Mouse (Mus musculus): ENCODE measurements around the gene Wdr70. TPM values are rescaled to one million over a fixed set of nuclear protein-coding genes. Genes with fewer than 3 reads are reported as not detected.

The Wdr70 gene
- polyA plus RNA-seq (2014; fragmentation: Nextera tagmentation; extraction: Ambion mirVana): 48.0 and 52.5 TPM in 2 replicates

DNA sequence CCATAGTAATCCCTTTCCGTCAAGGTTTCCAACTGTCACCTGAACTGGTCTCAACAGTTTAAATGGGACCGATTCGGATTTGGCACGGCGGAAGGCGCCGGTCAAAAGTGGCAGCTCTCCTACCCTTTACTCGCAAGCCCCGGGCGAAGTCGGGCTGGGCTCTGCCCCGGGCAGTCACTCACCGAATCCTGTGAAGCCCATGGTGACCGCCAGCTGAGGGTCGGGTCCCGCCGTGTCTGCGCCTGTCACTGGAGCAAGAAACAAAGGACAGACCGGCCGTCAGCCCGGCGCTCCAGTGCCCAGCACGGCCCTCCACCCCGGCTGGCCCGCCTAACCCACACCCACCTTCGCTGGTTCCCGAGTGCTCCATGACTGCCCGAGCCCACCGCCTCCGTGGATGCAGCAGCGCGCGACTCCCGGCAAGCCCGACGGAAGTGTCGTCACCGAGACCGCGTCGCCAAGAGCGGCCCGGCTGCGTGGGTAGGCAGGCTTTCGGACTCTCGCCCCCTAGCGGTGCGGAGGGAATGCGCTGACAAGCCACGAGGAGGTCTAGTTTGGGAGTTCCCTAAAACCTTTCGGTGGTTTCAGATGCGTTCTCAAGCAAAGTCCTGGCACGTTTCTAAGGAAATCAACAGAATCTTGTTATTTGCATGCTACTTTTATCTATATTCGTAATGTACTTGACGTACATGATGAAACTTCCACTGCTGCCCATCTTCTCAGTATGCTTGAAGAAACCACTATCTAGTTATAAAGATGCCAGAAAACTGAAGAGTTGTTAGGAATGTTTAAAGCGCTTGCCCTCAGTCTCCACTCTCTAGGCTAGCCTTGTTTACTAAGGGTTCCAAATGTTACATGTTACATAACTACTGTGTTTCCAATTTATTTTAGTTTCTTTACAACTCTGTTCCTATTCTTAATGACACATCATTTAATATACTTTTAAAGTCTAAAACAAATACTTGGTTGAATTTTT is at the start of gene Wdr70:
Gene Wdr70, minus strand, starts transcription at position 436 of the 976 bp plus-strand sequence.
- H3K9me3 ChIP-seq (ENCODE audit: control insufficient read depth, low read length): no peaks in the 10 kb centered on the region
- no peaks in the 10 kb centered on the region for H3K4me1 ChIP-seq (replicated peaks; ENCODE audit: control insufficient read depth, insufficient read depth, low read length)
- WGBS: 2% methylated on average over 56 of the region's 56 CpGs
- H3K4me2 ChIP-seq (ENCODE audit: low read length): peak within 1 kb of the TSS; percentile 71
- peak within 1 kb of the TSS; percentile 70 for H3K4me3 ChIP-seq (ENCODE audit: low read depth, low read length)
- H3K36me3 ChIP-seq (ENCODE audit: control insufficient read depth, insufficient read depth, low read length): peaks cover 20% of the 10 kb centered on the region; the same call in 1 of the 2 replicates
- DNase-seq (ENCODE audit: low spot score) (peak; percentile 100), ATAC-seq (replicated peaks; ENCODE audit: low FRiP score, low TSS enrichment, low read depth) (peak; percentile 94)
- no peaks in the 10 kb centered on the region for H3K27me3 ChIP-seq (replicated peaks; ENCODE audit: control insufficient read depth, insufficient read depth, low read length)
- H3K9ac ChIP-seq (ENCODE audit: low read length): peak within 1 kb of the TSS; percentile 73
- no peak within 1 kb of the TSS for H3K27ac ChIP-seq (ENCODE audit: low read depth)

DNA sequence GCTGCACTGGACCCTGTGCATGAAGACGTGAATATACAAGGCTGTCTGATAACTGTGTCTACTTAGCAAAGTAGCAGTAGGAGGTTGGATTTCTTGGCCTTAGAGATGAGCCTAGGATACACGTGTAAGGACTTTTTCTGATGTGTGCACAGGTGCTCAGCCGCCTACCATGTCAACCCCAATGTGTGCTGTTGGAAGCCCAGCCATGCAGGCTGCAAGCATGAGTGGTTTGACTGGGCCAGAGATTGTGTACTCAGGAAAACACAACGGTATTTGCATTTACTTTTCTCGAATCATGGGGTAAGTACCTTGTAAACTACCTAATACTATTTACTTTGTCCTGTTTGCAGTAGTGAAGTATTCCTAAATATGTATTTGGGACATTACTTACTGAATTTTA is 36.6 kb upstream of the Wdr70 start:
- DNase-seq (ENCODE audit: low spot score) (no peak), ATAC-seq (replicated peaks; ENCODE audit: low FRiP score, low TSS enrichment, low read depth) (no peak)
- H3K27ac ChIP-seq (ENCODE audit: low read depth): no peak overlapping the region

DNA sequence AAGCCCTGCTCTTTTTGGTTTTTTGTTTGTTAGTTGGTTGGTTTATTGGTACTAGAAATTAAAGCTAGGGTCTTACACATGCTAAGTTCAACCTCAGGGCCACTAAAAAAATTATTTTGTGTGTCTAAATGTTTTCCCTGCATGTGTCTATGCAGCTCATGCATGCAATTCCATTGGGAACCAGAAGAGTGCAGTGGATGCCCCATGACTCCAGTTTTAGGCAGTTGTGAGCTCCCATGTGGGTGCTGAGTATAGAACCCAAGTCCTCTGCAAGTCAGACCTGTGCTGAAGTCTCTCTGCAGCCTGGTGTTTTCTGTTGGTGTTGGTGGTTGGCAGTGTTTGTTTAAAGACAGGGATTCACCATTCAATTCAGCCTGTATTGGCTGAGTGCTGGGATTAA is 32.8 kb upstream of the Wdr70 start:
- H3K4me2 ChIP-seq (ENCODE audit: low read length): no peak overlapping the region
- peaks cover 97% of the 10 kb centered on the region for H3K36me3 ChIP-seq (ENCODE audit: control insufficient read depth, insufficient read depth, low read length)
- no peak overlapping the region for H3K27ac ChIP-seq (ENCODE audit: low read depth)
- no peaks in the 10 kb centered on the region for H3K9me3 ChIP-seq (ENCODE audit: control insufficient read depth, low read length)
- no peaks in the 10 kb centered on the region for H3K4me1 ChIP-seq (replicated peaks; ENCODE audit: control insufficient read depth, insufficient read depth, low read length)
- DNase-seq (ENCODE audit: low spot score) (no peak), ATAC-seq (replicated peaks; ENCODE audit: low FRiP score, low TSS enrichment, low read depth) (no peak)
- no peak overlapping the region for H3K9ac ChIP-seq (ENCODE audit: low read length)
- no peaks in the 10 kb centered on the region for H3K27me3 ChIP-seq (replicated peaks; ENCODE audit: control insufficient read depth, insufficient read depth, low read length)
- H3K4me3 ChIP-seq (ENCODE audit: low read depth, low read length): no peak overlapping the region

More for the DNA sequence above, 36.6 kb upstream of the Wdr70 start:
- Histone ChIP-seq H3K9ac (ENCODE audit: low read length) (no peak overlapping the region), H3K36me3 (ENCODE audit: control insufficient read depth, insufficient read depth, low read length) (peaks cover 98% of the 10 kb centered on the region), H3K4me1 (replicated peaks; ENCODE audit: control insufficient read depth, insufficient read depth, low read length) (no peaks in the 10 kb centered on the region), H3K27me3 (replicated peaks; ENCODE audit: control insufficient read depth, insufficient read depth, low read length) (no peaks in the 10 kb centered on the region), H3K4me2 (ENCODE audit: low read length) (no peak overlapping the region), H3K4me3 (ENCODE audit: low read depth, low read length) (no peak overlapping the region), H3K9me3 (ENCODE audit: control insufficient read depth, low read length) (no peaks in the 10 kb centered on the region)
- WGBS: 85% methylated on average over 5 of the region's 5 CpGs

DNA sequence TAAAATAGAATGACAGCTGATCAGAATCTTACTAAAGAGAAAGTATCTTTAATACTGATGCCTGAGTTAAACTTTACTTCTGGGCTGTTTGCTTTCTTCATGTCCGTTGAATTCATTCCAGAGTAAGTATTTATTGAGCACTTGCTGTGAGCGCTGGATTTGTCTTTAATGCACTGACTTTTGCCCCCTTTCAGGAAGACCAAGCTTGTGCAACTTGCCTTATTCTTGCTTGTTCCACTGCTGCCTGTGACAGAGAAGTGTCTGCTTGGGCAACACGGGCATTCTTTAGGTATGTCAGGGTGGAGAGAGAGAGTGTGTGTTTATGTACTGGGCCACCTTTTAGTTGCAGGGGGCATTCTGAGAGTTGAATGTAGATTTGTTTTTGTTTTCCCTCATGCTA is 32.3 kb upstream of the Wdr70 start:
- H3K4me2 ChIP-seq (ENCODE audit: low read length): no peak overlapping the region
- ATAC-seq (replicated peaks; ENCODE audit: low FRiP score, low TSS enrichment, low read depth) (no peak), DNase-seq (ENCODE audit: low spot score) (no peak)
- H3K4me3 ChIP-seq (ENCODE audit: low read depth, low read length): no peak overlapping the region
- H3K27me3 ChIP-seq (replicated peaks; ENCODE audit: control insufficient read depth, insufficient read depth, low read length): no peaks in the 10 kb centered on the region
- H3K9ac ChIP-seq (ENCODE audit: low read length): no peak overlapping the region
- peaks cover 97% of the 10 kb centered on the region for H3K36me3 ChIP-seq (ENCODE audit: control insufficient read depth, insufficient read depth, low read length)
- H3K9me3 ChIP-seq (ENCODE audit: control insufficient read depth, low read length): no peaks in the 10 kb centered on the region
- no peaks in the 10 kb centered on the region for H3K4me1 ChIP-seq (replicated peaks; ENCODE audit: control insufficient read depth, insufficient read depth, low read length)
- no peak overlapping the region for H3K27ac ChIP-seq (ENCODE audit: low read depth)
- WGBS: 98% methylated on average over 3 of the region's 3 CpGs

DNA sequence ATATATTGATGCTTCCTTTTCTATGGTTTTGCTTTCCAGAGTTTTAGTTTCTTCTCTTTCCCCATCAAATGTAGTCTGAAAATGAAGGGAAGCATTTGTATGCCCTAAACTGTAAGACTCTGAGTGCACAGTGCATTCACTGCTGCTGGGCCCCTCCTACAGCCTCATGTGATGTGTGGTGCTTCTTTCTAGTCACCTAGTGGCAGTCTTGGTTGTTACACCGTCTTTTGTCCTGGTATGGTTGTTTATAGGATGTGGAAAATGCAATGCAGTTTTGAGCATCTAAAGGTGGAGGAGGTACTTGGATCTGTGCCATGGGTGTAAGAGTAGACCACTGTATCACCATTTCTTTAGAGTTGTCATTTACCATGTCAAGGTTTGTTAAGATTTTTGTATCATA is 30.3 kb upstream of the Wdr70 start:
- H3K27ac ChIP-seq (ENCODE audit: low read depth): no peak overlapping the region
- no peaks in the 10 kb centered on the region for H3K9me3 ChIP-seq (ENCODE audit: control insufficient read depth, low read length)
- H3K4me3 ChIP-seq (ENCODE audit: low read depth, low read length): no peak overlapping the region
- H3K27me3 ChIP-seq (replicated peaks; ENCODE audit: control insufficient read depth, insufficient read depth, low read length): no peaks in the 10 kb centered on the region
- DNase-seq (ENCODE audit: low spot score) (no peak), ATAC-seq (replicated peaks; ENCODE audit: low FRiP score, low TSS enrichment, low read depth) (no peak)
- H3K36me3 ChIP-seq (ENCODE audit: control insufficient read depth, insufficient read depth, low read length): peaks cover 84% of the 10 kb centered on the region
- no peak overlapping the region for H3K4me2 ChIP-seq (ENCODE audit: low read length)
- WGBS: 69% methylated on average over 1 of the region's 1 CpGs
- no peak overlapping the region for H3K9ac ChIP-seq (ENCODE audit: low read length)
- H3K4me1 ChIP-seq (replicated peaks; ENCODE audit: control insufficient read depth, insufficient read depth, low read length): no peaks in the 10 kb centered on the region

GRCm38 (mm10) chr15:8109782-8110181 is 10.8 kb upstream of the Wdr70 start:
- Histone ChIP-seq H3K27me3 (replicated peaks; ENCODE audit: control insufficient read depth, insufficient read depth, low read length) (no peaks in the 10 kb centered on the region), H3K9me3 (ENCODE audit: control insufficient read depth, low read length) (no peaks in the 10 kb centered on the region), H3K4me3 (ENCODE audit: low read depth, low read length) (peak overlapping the region; percentile 71), H3K4me1 (replicated peaks; ENCODE audit: control insufficient read depth, insufficient read depth, low read length) (peaks cover 10% of the 10 kb centered on the region; the same call in 1 of the 2 replicates), H3K9ac (ENCODE audit: low read length) (peak overlapping the region; percentile 85), H3K4me2 (ENCODE audit: low read length) (peak overlapping the region; percentile 89), H3K27ac (ENCODE audit: low read depth) (peak overlapping the region; percentile 52), H3K36me3 (ENCODE audit: control insufficient read depth, insufficient read depth, low read length) (peaks cover 29% of the 10 kb centered on the region)
- WGBS: 2% methylated on average over 8 of the region's 8 CpGs
- no peak for ATAC-seq (replicated peaks; ENCODE audit: low FRiP score, low TSS enrichment, low read depth)
- DNase-seq (ENCODE audit: low spot score): no peak

DNA sequence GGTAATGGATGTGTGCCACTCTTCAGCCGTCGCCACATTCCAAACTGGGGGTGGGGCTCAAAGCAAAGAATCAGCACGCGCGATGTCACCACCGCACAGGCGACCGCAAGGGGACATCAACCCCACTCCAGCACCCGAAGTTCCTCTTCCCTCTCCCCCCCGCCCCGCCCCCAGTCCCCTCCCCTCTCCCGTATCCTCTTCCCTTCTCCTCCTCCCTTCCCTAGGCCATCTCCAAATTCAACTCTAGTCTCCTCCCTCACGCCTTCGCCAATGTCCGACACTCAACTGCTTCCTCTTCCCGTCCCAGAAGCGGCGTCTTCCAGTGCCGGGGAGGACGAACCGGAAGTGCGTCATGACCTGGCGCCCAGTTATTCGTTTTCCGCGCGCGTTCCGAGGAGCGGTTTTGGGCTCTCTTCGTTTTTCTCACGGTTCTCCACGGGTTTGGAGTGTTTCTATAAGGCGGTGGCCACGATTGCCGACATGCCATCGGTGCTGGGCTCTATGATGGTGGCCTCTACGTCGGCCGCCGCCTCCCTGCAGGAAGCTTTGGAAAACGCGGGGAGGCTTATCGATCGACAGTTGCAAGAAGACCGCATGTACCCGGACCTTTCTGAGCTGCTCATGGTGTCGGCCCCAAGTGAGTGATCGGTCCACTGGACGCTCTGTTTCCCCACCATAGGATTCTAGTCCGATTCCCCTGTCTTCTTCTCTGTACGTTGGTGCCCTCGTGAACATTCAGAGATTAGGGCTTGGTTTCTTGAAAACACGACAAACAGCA is 10.1 kb upstream of the Wdr70 start, which contains the start of gene Nup155:
Gene Nup155, plus strand, starts transcription at position 308 of the 778 bp plus-strand sequence.
- Histone ChIP-seq H3K4me1 (replicated peaks; ENCODE audit: control insufficient read depth, insufficient read depth, low read length) (peaks cover 10% of the 10 kb centered on the region; the same call in 1 of the 2 replicates), H3K9ac (ENCODE audit: low read length) (peak within 1 kb of the TSS; percentile 85), H3K27ac (ENCODE audit: low read depth) (peak within 1 kb of the TSS; percentile 52), H3K27me3 (replicated peaks; ENCODE audit: control insufficient read depth, insufficient read depth, low read length) (no peaks in the 10 kb centered on the region), H3K4me3 (ENCODE audit: low read depth, low read length) (peak within 1 kb of the TSS; percentile 71), H3K9me3 (ENCODE audit: control insufficient read depth, low read length) (no peaks in the 10 kb centered on the region), H3K4me2 (ENCODE audit: low read length) (peak within 1 kb of the TSS; percentile 89), H3K36me3 (ENCODE audit: control insufficient read depth, insufficient read depth, low read length) (peaks cover 24% of the 10 kb centered on the region)
- ATAC-seq (replicated peaks; ENCODE audit: low FRiP score, low TSS enrichment, low read depth): peak; percentile 98
- peak; percentile 96 for DNase-seq (ENCODE audit: low spot score)
- WGBS: under 1% methylated on average over 54 of the region's 54 CpGs

DNA sequence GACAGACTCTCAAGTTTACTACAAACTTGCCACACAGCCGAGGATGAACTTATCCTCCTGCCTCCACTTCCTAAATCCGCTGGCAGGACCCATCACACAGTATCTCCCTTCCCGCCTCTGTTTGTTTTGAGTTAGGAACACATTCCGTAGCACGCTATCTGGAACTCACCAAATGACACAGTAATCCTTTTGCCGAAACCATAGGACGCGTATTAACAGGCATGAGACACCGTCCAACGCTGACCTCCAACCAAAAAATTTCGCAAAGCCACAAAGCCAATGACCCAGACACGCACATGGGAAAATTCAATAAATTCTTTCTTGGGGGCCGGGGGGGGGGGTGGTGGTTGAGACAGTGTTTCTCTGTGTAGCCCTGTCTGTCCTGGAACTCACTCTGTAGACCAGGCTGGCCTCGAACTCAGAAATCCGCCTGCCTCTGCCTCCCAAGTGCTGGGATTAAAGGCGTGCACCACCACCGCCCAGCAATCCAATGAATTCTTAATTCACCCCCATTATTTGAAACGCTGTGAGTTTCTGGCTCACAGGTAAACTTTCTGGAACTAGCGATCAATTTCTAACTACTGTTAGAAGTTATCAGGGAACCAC is 9.5 kb upstream of the Wdr70 start:
- H3K4me1 ChIP-seq (replicated peaks; ENCODE audit: control insufficient read depth, insufficient read depth, low read length): peaks cover 10% of the 10 kb centered on the region; the same call in 1 of the 2 replicates
- ATAC-seq (replicated peaks; ENCODE audit: low FRiP score, low TSS enrichment, low read depth): no peak
- peak overlapping the region; percentile 71 for H3K4me3 ChIP-seq (ENCODE audit: low read depth, low read length)
- peaks cover 17% of the 10 kb centered on the region for H3K36me3 ChIP-seq (ENCODE audit: control insufficient read depth, insufficient read depth, low read length)
- H3K27ac ChIP-seq (ENCODE audit: low read depth): peak overlapping the region; percentile 52
- H3K9ac ChIP-seq (ENCODE audit: low read length): peak overlapping the region; percentile 85
- no peaks in the 10 kb centered on the region for H3K27me3 ChIP-seq (replicated peaks; ENCODE audit: control insufficient read depth, insufficient read depth, low read length)
- WGBS: 52% methylated on average over 19 of the region's 19 CpGs
- H3K9me3 ChIP-seq (ENCODE audit: control insufficient read depth, low read length): no peaks in the 10 kb centered on the region
- peak; percentile 53 for DNase-seq (ENCODE audit: low spot score)
- H3K4me2 ChIP-seq (ENCODE audit: low read length): peak overlapping the region; percentile 89

Measured in intestine, embryonic 14.5 days (tissue).